Mouse (Mus musculus) CH12.LX (cell line): ENCODE measurements at regions not wholly inside any gene's neighbourhood (a gene's known extent, or its start where the extent isn't known, plus 50 kb on each side); places are given as distances from the start of the nearest gene placed in this dataset.

ENCODE experiments used
- DNase-seq: peaks from one replicate; pipeline ENCODE4 v3.0.0-alpha.2; 2013; ENCODE audit errors: extremely low read depth
- H3K27ac ChIP-seq: 2 replicates; pipeline ENCODE4 v1.5.1; 2012; ENCODE audit warnings: low read depth, mild to moderate bottlenecking, control low read depth, moderate library complexity; ENCODE audit not compliant: insufficient read depth
- H3K27me3 ChIP-seq: replicated peaks from 2 replicates; pipeline ENCODE3; 2012; ENCODE audit warnings: inconsistent platforms
- H3K36me3 ChIP-seq, 2 experiments: replicated peaks in 1 of 2; 2 replicates each; pipeline versions ENCODE3 to v1.6.1; 2012; ENCODE audit warnings: inconsistent platforms in 1 of 2, low read length in 1 of 2, mild to moderate bottlenecking in 1 of 2, mixed read lengths in 1 of 2, moderate library complexity in 1 of 2; ENCODE audit not compliant: control insufficient read depth in 1 of 2, insufficient read depth in 1 of 2
- H3K4me1 ChIP-seq, 2 experiments: 2 replicates each; pipeline ENCODE4 v1.6.1; 2012; ENCODE audit warnings: inconsistent platforms in 1 of 2, moderate library complexity in 1 of 2; ENCODE audit not compliant: insufficient read depth in 2 of 2, control insufficient read depth in 1 of 2
- H3K4me2 ChIP-seq: 2 replicates; pipeline ENCODE4 v1.6.1; 2012; ENCODE audit warnings: low read depth, mild to moderate bottlenecking, control low read depth; ENCODE audit not compliant: poor library complexity, insufficient read depth, severe bottlenecking
- H3K4me3 ChIP-seq, 3 experiments: fragments of 150-350 bp in 1 of 3; sonication (generic) in 1 of 3; replicated peaks in 1 of 3; 2 replicates each; pipeline versions ENCODE3 to v1.5.1; 2011 to 2012; ENCODE audit warnings: low read depth in 2 of 3, low read length in 2 of 3, mild to moderate bottlenecking in 2 of 3, moderate library complexity in 2 of 3, control low read depth in 1 of 3, improper control_type of control experiment in 1 of 3, inconsistent platforms in 1 of 3, mixed read lengths in 1 of 3; ENCODE audit not compliant: poor library complexity in 1 of 3
- H3K79me2 ChIP-seq: replicated peaks from 2 replicates; pipeline ENCODE4 v1.6.1; 2012; ENCODE audit warnings: mild to moderate bottlenecking, moderate library complexity; ENCODE audit not compliant: control insufficient read depth, poor library complexity, insufficient read depth, severe bottlenecking; ENCODE audit errors: extremely low read depth
- H3K9ac ChIP-seq: 2 replicates; pipeline ENCODE4 v1.6.1; 2012; ENCODE audit warnings: low read depth, mild to moderate bottlenecking, control low read depth, moderate library complexity; ENCODE audit not compliant: insufficient read depth
- H3K9me3 ChIP-seq: replicated peaks from 2 replicates; pipeline ENCODE3; 2012; ENCODE audit warnings: low read length, inconsistent platforms, mixed read lengths
- CHD2 ChIP-seq: IDR thresholded peaks from 2 replicates; pipeline ENCODE4 v1.6.1; 2011; ENCODE audit warnings: low read length, improper control_type of control experiment
- GABPA ChIP-seq: IDR thresholded peaks from 2 replicates; pipeline ENCODE4 v1.6.1; 2012; ENCODE audit warnings: low read depth, low read length, improper control_type of control experiment, inconsistent platforms; ENCODE audit not compliant: insufficient replicate concordance
- IRF4 ChIP-seq: IDR thresholded peaks from 2 replicates; pipeline ENCODE4 v1.6.1; 2014; ENCODE audit warnings: low read depth, mild to moderate bottlenecking, inconsistent platforms, low read length, improper control_type of control experiment
- JUN ChIP-seq: IDR thresholded peaks from 2 replicates; pipeline ENCODE4 v1.6.1; 2011; ENCODE audit warnings: low read depth, mild to moderate bottlenecking, low read length, improper control_type of control experiment, moderate library complexity; ENCODE audit not compliant: insufficient read depth
- JUND ChIP-seq: conservative IDR thresholded peaks from 2 replicates; pipeline ENCODE4 v1.6.1; 2011; ENCODE audit warnings: low read depth, low read length, improper control_type of control experiment
- KAT2A ChIP-seq: IDR thresholded peaks from 2 replicates; pipeline ENCODE4 v1.6.1; 2012; ENCODE audit warnings: low read length, improper control_type of control experiment, inconsistent platforms; ENCODE audit not compliant: insufficient replicate concordance
- MAZ ChIP-seq: IDR thresholded peaks from 2 replicates; pipeline ENCODE4 v1.6.1; 2012; ENCODE audit warnings: low read depth, mild to moderate bottlenecking, inconsistent platforms, low read length, improper control_type of control experiment, moderate library complexity
- MEF2A ChIP-seq: IDR thresholded peaks from 2 replicates; pipeline ENCODE4 v1.6.1; 2014; ENCODE audit warnings: low read depth, mild to moderate bottlenecking, inconsistent platforms, low read length, improper control_type of control experiment, borderline replicate concordance
- MXI1 ChIP-seq: IDR thresholded peaks from 2 replicates; pipeline ENCODE4 v1.6.1; 2011; ENCODE audit warnings: mild to moderate bottlenecking, low read depth, low read length, improper control_type of control experiment
- NELFE ChIP-seq: IDR thresholded peaks from 2 replicates; pipeline ENCODE4 v1.6.1; 2011; ENCODE audit warnings: low read depth, low read length, improper control_type of control experiment
- NRF1 ChIP-seq: IDR thresholded peaks from 2 replicates; pipeline ENCODE4 v1.6.1; 2014; ENCODE audit warnings: low read depth, mild to moderate bottlenecking, inconsistent platforms, low read length, improper control_type of control experiment, moderate library complexity
- PAX5 ChIP-seq: IDR thresholded peaks from 2 replicates; pipeline ENCODE4 v1.6.1; 2012; ENCODE audit warnings: low read length, inconsistent platforms, mixed read lengths
- POLR2A ChIP-seq: IDR thresholded peaks from 2 replicates; pipeline ENCODE4 v1.6.1; 2011; ENCODE audit warnings: low read depth, mild to moderate bottlenecking, improper control_type of control experiment, low read length
- POLR2AphosphoS2 ChIP-seq: IDR thresholded peaks from 2 replicates; pipeline ENCODE4 v1.6.1; 2011; ENCODE audit warnings: low read depth, low read length, improper control_type of control experiment
- RAD21 ChIP-seq: IDR thresholded peaks from 2 replicates; pipeline ENCODE4 v1.6.1; 2011; ENCODE audit warnings: low read depth, mild to moderate bottlenecking, low read length, improper control_type of control experiment, moderate library complexity
- RCOR1 ChIP-seq: conservative IDR thresholded peaks from 2 replicates; pipeline ENCODE4 v1.6.1; 2012; ENCODE audit warnings: low read depth, mild to moderate bottlenecking, inconsistent platforms, low read length, improper control_type of control experiment
- SIN3A ChIP-seq: IDR thresholded peaks from 2 replicates; pipeline ENCODE4 v1.6.1; 2012; ENCODE audit warnings: low read length, improper control_type of control experiment, inconsistent platforms
- SMC3 ChIP-seq: IDR thresholded peaks from 2 replicates; pipeline ENCODE4 v1.6.1; 2011; ENCODE audit warnings: low read depth, low read length, improper control_type of control experiment
- TBP ChIP-seq: conservative IDR thresholded peaks from 2 replicates; pipeline ENCODE4 v1.6.1; 2011; ENCODE audit warnings: low read depth, low read length, improper control_type of control experiment
- TCF12 ChIP-seq: IDR thresholded peaks from 2 replicates; pipeline ENCODE4 v1.6.1; 2014; ENCODE audit warnings: low read depth, mild to moderate bottlenecking, inconsistent platforms, low read length, improper control_type of control experiment
- USF1 ChIP-seq: IDR thresholded peaks from 2 replicates; pipeline ENCODE4 v1.6.1; 2014; ENCODE audit warnings: low read depth, mild to moderate bottlenecking, inconsistent platforms, low read length, improper control_type of control experiment
- ZC3H11A ChIP-seq: IDR thresholded peaks from 2 replicates; pipeline ENCODE4 v1.6.1; 2012; ENCODE audit warnings: low read depth, mild to moderate bottlenecking, inconsistent platforms, low read length, improper control_type of control experiment
- ZKSCAN1 ChIP-seq: IDR thresholded peaks from 2 replicates; pipeline ENCODE4 v1.6.1; 2012; ENCODE audit warnings: low read depth, inconsistent platforms, low read length, improper control_type of control experiment, borderline replicate concordance
- ZNF384 ChIP-seq: IDR thresholded peaks from 2 replicates; pipeline ENCODE4 v1.6.1; 2012; ENCODE audit warnings: low read depth, low read length, improper control_type of control experiment, inconsistent platforms
- dilution Hi-C: fragments of 300-500 bp; cut with MboI; formaldehyde crosslinking; loops from 2 replicates; pipeline ENCODE4 v1.14.3; 2020; ENCODE audit warnings: low sequenced_read_pairs; ENCODE audit not compliant: extremely low pct_unique_long_range_greater_than_20kb, extremely low pct_ligation_motif_present
- in situ Hi-C: fragments of 300-500 bp; cut with MboI; formaldehyde crosslinking; loops from 3 replicates; pipeline ENCODE4 v1.14.3; 2019; ENCODE audit warnings: low sequenced_read_pairs, low pct_ligation_motif_present, low pct_unique_long_range_greater_than_20kb, mixed read lengths

- dilution Hi-C loops: no loop called here
These were observed 419.2 kb upstream of the Etaa1 start for GRCm38 (mm10) chr11:18372813-18373332.

GRCm38 (mm10) chr11:18371304-18371703, 417.6 kb upstream of the Etaa1 start:
- dilution Hi-C loops: no loop called here
- no peaks in the 10 kb centered on the region for H3K27me3 ChIP-seq
- no peaks in the 10 kb centered on the region for H3K4me1 ChIP-seq
- H3K79me2 ChIP-seq: no peaks in the 10 kb centered on the region
- no peak for TF ChIP-seq MEF2A
- no peak for TF ChIP-seq POLR2A
- no peak for TF ChIP-seq KAT2A
- no peak for TF ChIP-seq NRF1
- no peak for TF ChIP-seq USF1
- TF ChIP-seq GABPA: no peak
- no peak for TF ChIP-seq IRF4
- TF ChIP-seq MXI1: no peak
- TF ChIP-seq PAX5: no peak
- TF ChIP-seq RCOR1: no peak
- TF ChIP-seq ZC3H11A: no peak
- no peak for TF ChIP-seq POLR2AphosphoS2
- no peak for TF ChIP-seq TBP
- no peak for TF ChIP-seq ZNF384
- TF ChIP-seq CHD2: no peak
- TF ChIP-seq TCF12: no peak
- no peak for TF ChIP-seq JUND
- TF ChIP-seq JUN: no peak
- no peak for TF ChIP-seq MAZ
- no peaks in the 10 kb centered on the region for H3K9me3 ChIP-seq
- no peak overlapping the region for H3K27ac ChIP-seq
- no peak overlapping the region for H3K4me3 ChIP-seq
- no peaks in the 10 kb centered on the region for H3K36me3 ChIP-seq
- no peak overlapping the region for H3K4me2 ChIP-seq
- no peak overlapping the region for H3K9ac ChIP-seq
- in situ Hi-C loops: no loop called here
- DNase-seq: no peak

More at GRCm38 (mm10) chr11:18372813-18373332, 419.2 kb upstream of the Etaa1 start:
- no peaks in the 10 kb centered on the region for H3K9me3 ChIP-seq
- no peaks in the 10 kb centered on the region for H3K36me3 ChIP-seq
- H3K4me1 ChIP-seq: no peaks in the 10 kb centered on the region
- no peaks in the 10 kb centered on the region for H3K27me3 ChIP-seq
- TF ChIP-seq ZKSCAN1: no peak
- TF ChIP-seq SIN3A: no peak
- TF ChIP-seq TCF12: no peak
- TF ChIP-seq NELFE: no peak
- no peak for TF ChIP-seq IRF4
- TF ChIP-seq RAD21: no peak
- no peak for TF ChIP-seq SMC3
- TF ChIP-seq TBP: no peak
- no peak overlapping the region for H3K4me3 ChIP-seq
- H3K79me2 ChIP-seq: no peaks in the 10 kb centered on the region
- DNase-seq: no peak
- no peak overlapping the region for H3K4me2 ChIP-seq
- in situ Hi-C loops: no loop called here
- H3K9ac ChIP-seq: no peak overlapping the region
- no peak overlapping the region for H3K27ac ChIP-seq
